Mouse (Mus musculus) embryonic facial prominence, embryonic 14.5 days (tissue): Measurements from ENCODE around the gene Nav2. TPM values are rescaled to one million over a fixed set of nuclear protein-coding genes. Genes with fewer than 3 reads are reported as not detected.

Experiments
- ATAC-seq: fragments of 200-750 bp; cut with Nextera tagmentation; 2 replicates; pipeline ENCODE4 v1.8.0; 2017; ENCODE audit warnings: low read depth, moderate number of reproducible peaks, moderate TSS enrichment
- DNase-seq: peaks from one replicate; pipeline ENCODE4 v3.0.0-alpha.2; 2015; ENCODE audit warnings: low spot score
- H3K27ac ChIP-seq: fragments of 300-500 bp; sonication (generic); replicated peaks from 2 replicates; pipeline ENCODE4 v1.5.1; 2014; ENCODE audit warnings: low read depth, mild to moderate bottlenecking, low read length, moderate library complexity
- H3K27me3 ChIP-seq: fragments of 300-500 bp; sonication (generic); replicated peaks from 2 replicates; pipeline ENCODE4 v1.6.1; 2014; ENCODE audit warnings: low read length; ENCODE audit not compliant: control insufficient read depth, insufficient read depth
- H3K36me3 ChIP-seq: fragments of 300-500 bp; sonication (generic); 2 replicates; pipeline ENCODE4 v1.6.1; 2014; ENCODE audit warnings: low read length, mixed read lengths; ENCODE audit not compliant: control insufficient read depth, insufficient read depth
- H3K4me1 ChIP-seq: fragments of 300-500 bp; sonication (generic); 2 replicates; pipeline ENCODE4 v1.6.1; 2014; ENCODE audit warnings: antibody characterized with exemption, low read length; ENCODE audit not compliant: control insufficient read depth, insufficient read depth
- H3K4me2 ChIP-seq: fragments of 300-500 bp; sonication (generic); 2 replicates; pipeline ENCODE4 v1.6.1; 2014; ENCODE audit warnings: low read depth, mild to moderate bottlenecking, low read length, moderate library complexity, mixed read lengths
- H3K4me3 ChIP-seq: fragments of 300-500 bp; sonication (generic); 2 replicates; pipeline ENCODE4 v1.5.1; 2014; ENCODE audit warnings: low read depth, mild to moderate bottlenecking, low read length
- H3K9ac ChIP-seq: fragments of 300-500 bp; sonication (generic); 2 replicates; pipeline ENCODE4 v1.6.1; 2014; ENCODE audit warnings: low read depth, mild to moderate bottlenecking, low read length, moderate library complexity, mixed read lengths
- H3K9me3 ChIP-seq: fragments of 300-500 bp; sonication (generic); 2 replicates; pipeline ENCODE4 v1.6.1; 2016; ENCODE audit warnings: low read length; ENCODE audit not compliant: control insufficient read depth
- WGBS: fragments of 180-500 bp; shearing (Covaris S2); extraction: QIAGEN DNeasy Blood & Tissue Kit; methylation state at CpG from one replicate; pipeline ENCODE4 v1.1.7; 2014; 5-methylcytosine and 5-hydroxymethylcytosine counted together
- polyA plus RNA-seq: library from polyadenylated mRNA; unstranded; fragments of >200 nt; fragmentation: Nextera tagmentation; extraction: Ambion mirVana; gene quantifications from 2 replicates; pipeline ENCODE4 v1.2.1, GENCODE M21; 2014

Gene Nav2
- polyA plus RNA-seq, 1 experiment from 2014 or later = 13.5 TPM

GRCm38 (mm10) chr7:48881971-48882609 lies 26.4 kb upstream of the Nav2 start:
- Histone ChIP-seq H3K9ac (peak overlapping the region; percentile 86), H3K4me2 (peak overlapping the region; percentile 84), H3K4me3 (peak overlapping the region; percentile 91), H3K27ac (peak overlapping the region; percentile 1; the same call in 1 of the 2 replicates), H3K36me3 (peaks cover 10% of the 10 kb centered on the region; the same call in 1 of the 2 replicates), H3K27me3 (0 out of 2 replicates have a peak, but pooled peaks cover 10% of the 10 kb centered on the region), H3K9me3 (no peaks in the 10 kb centered on the region), H3K4me1 (peaks cover 3% of the 10 kb centered on the region; the same call in 1 of the 2 replicates)
- DNase-seq (peak; percentile 29), ATAC-seq (no peak)
- under 1% methylated on average over 28 of the region's 28 CpGs for WGBS

GRCm38 (mm10) chr7:48883525-48884265 lies 24.8 kb upstream of the Nav2 start:
- Histone ChIP-seq H3K27ac (no peak overlapping the region), H3K9me3 (no peaks in the 10 kb centered on the region), H3K4me2 (no peak overlapping the region), H3K36me3 (no peaks in the 10 kb centered on the region), H3K9ac (no peak overlapping the region), H3K4me1 (peaks cover 3% of the 10 kb centered on the region; the same call in 1 of the 2 replicates), H3K4me3 (no peak overlapping the region), H3K27me3 (0 out of 2 replicates have a peak, but pooled peaks cover 10% of the 10 kb centered on the region)
- no peak for ATAC-seq
- 76% methylated on average over 4 of the region's 4 CpGs for WGBS
- no peak for DNase-seq

- DNase-seq = no peak
- H3K27me3 ChIP-seq = 0 out of 2 replicates have a peak, but pooled peaks cover 10% of the 10 kb centered on the region
- H3K4me3 ChIP-seq = no peak overlapping the region
- ATAC-seq = no peak
- H3K9ac ChIP-seq = no peak overlapping the region
- no peak overlapping the region for H3K4me2 ChIP-seq
- H3K36me3 ChIP-seq = no peaks in the 10 kb centered on the region
- 70% methylated on average over 5 of the region's 5 CpGs for WGBS
- H3K9me3 ChIP-seq = no peaks in the 10 kb centered on the region
- H3K27ac ChIP-seq = no peak overlapping the region
- peaks cover under 1% of the 10 kb centered on the region; the same call in 1 of the 2 replicates for H3K4me1 ChIP-seq
Measured at GRCm38 (mm10) chr7:48884266-48884611, 24.3 kb upstream of the Nav2 start.

- H3K27ac ChIP-seq = no peak overlapping the region
- H3K27me3 ChIP-seq = 0 out of 2 replicates have a peak, but pooled peaks cover 9% of the 10 kb centered on the region
- no peak overlapping the region for H3K4me2 ChIP-seq
- no peak overlapping the region for H3K4me3 ChIP-seq
- H3K36me3 ChIP-seq = no peaks in the 10 kb centered on the region
- H3K9me3 ChIP-seq = no peaks in the 10 kb centered on the region
- H3K4me1 ChIP-seq = no peaks in the 10 kb centered on the region
- ATAC-seq (no peak), DNase-seq (no peak)
- H3K9ac ChIP-seq = no peak overlapping the region; the same call in 1 of the 2 replicates
- WGBS = 33% methylated on average over 8 of the region's 8 CpGs
Measured at GRCm38 (mm10) chr7:48887973-48888372, 20.5 kb upstream of the Nav2 start.

- Histone ChIP-seq H3K9me3 (no peaks in the 10 kb centered on the region), H3K4me2 (no peak overlapping the region), H3K4me3 (no peak overlapping the region), H3K9ac (no peak overlapping the region), H3K27ac (no peak overlapping the region), H3K36me3 (no peaks in the 10 kb centered on the region), H3K27me3 (0 out of 2 replicates have a peak, but pooled peaks cover under 1% of the 10 kb centered on the region), H3K4me1 (no peaks in the 10 kb centered on the region)
- no peak for ATAC-seq
- WGBS = 60% methylated on average over 2 of the region's 2 CpGs
- DNase-seq = no peak
Measured at GRCm38 (mm10) chr7:48888751-48889150, 19.8 kb upstream of the Nav2 start.

GRCm38 (mm10) chr7:48891029-48891428 lies 17.5 kb upstream of the Nav2 start:
- Histone ChIP-seq H3K9ac (no peak overlapping the region), H3K4me3 (no peak overlapping the region), H3K27me3 (no peaks in the 10 kb centered on the region), H3K27ac (no peak overlapping the region), H3K36me3 (no peaks in the 10 kb centered on the region), H3K9me3 (no peaks in the 10 kb centered on the region), H3K4me1 (no peaks in the 10 kb centered on the region), H3K4me2 (no peak overlapping the region)
- ATAC-seq (no peak), DNase-seq (no peak)
- 34% methylated on average over 5 of the region's 5 CpGs for WGBS

- peak; percentile 53; the same call in 1 of the 2 replicates for ATAC-seq
- 79% methylated on average over 7 of the region's 7 CpGs for WGBS
Measured at GRCm38 (mm10) chr7:48893093-48893492, 15.4 kb upstream of the Nav2 start.

GRCm38 (mm10) chr7:48894152-48894551 lies 14.4 kb upstream of the Nav2 start:
- WGBS = 1% methylated on average over 6 of the region's 6 CpGs
- no peak for DNase-seq
- H3K36me3 ChIP-seq = no peaks in the 10 kb centered on the region
- no peaks in the 10 kb centered on the region for H3K4me1 ChIP-seq
- no peaks in the 10 kb centered on the region for H3K9me3 ChIP-seq
- H3K27ac ChIP-seq = no peak overlapping the region
- ATAC-seq = no peak
- 0 out of 2 replicates have a peak, but pooled peaks cover 3% of the 10 kb centered on the region for H3K27me3 ChIP-seq
- no peak overlapping the region for H3K4me2 ChIP-seq
- H3K4me3 ChIP-seq = no peak overlapping the region
- no peak overlapping the region for H3K9ac ChIP-seq

More at GRCm38 (mm10) chr7:48893093-48893492, 15.4 kb upstream of the Nav2 start:
- Histone ChIP-seq H3K4me2 (no peak overlapping the region), H3K9ac (no peak overlapping the region), H3K4me1 (no peaks in the 10 kb centered on the region), H3K36me3 (no peaks in the 10 kb centered on the region), H3K9me3 (no peaks in the 10 kb centered on the region), H3K4me3 (no peak overlapping the region), H3K27ac (no peak overlapping the region), H3K27me3 (0 out of 2 replicates have a peak, but pooled peaks cover 3% of the 10 kb centered on the region)
- no peak for DNase-seq
